Mouse (Mus musculus) central nervous system, embryonic 11.5 days (tissue): Measurements from ENCODE around the gene Ythdf1. TPM values are rescaled to one million over a fixed set of nuclear protein-coding genes. Genes with fewer than 3 reads are reported as not detected.

Source experiments
- polyA plus RNA-seq: library from polyadenylated mRNA; depleted of rRNA; stranded (reverse); fragments of >200 nt; gene quantifications from 2 replicates; pipeline ENCODE4 v1.2.3, GENCODE M21; 2012; rRNA removed

The Ythdf1 gene
- 41.1 and 71.1 TPM in 2 replicates for polyA plus RNA-seq

GRCm38 (mm10) chr2:180920810-180921400 is at the start of gene Ythdf1:
Ythdf1 (minus strand) TSS chr2:180920949.

GRCm38 (mm10) chr2:180967010-180967763 is 46.4 kb upstream of the Ythdf1 start, which contains the start of gene Arfgap1:
Arfgap1 (plus strand) TSS chr2:180967225.

GRCm38 (mm10) chr2:180954061-180955047 is 33.6 kb upstream of the Ythdf1 start, which contains the start of gene Nkain4:
Nkain4 (minus strand) TSS chr2:180954699.

GRCm38 (mm10) chr2:180928723-180929122 is 8.0 kb upstream of the Ythdf1 start, which contains the start of gene Birc7:
Birc7 (plus strand) TSS chr2:180929023.

Other genes with a start within 250 kb of the Ythdf1 start
- gene Dido1, start 210.9 kb downstream of the Ythdf1 start, polyA plus RNA-seq = 39.2 and 44.3 TPM in 2 replicates
- gene Gid8, start 210.8 kb downstream of the Ythdf1 start, polyA plus RNA-seq = 49.7 and 60.5 TPM in 2 replicates
- 0.84 and 1.2 TPM in 2 replicates for gene Slc17a9, start 195.7 kb downstream of the Ythdf1 start, polyA plus RNA-seq
- 4.4 and 9.2 TPM in 2 replicates for gene Bhlhe23, start 144.0 kb downstream of the Ythdf1 start, polyA plus RNA-seq
- 0.29 and 0.41 TPM in 2 replicates for gene Birc7, start 8.1 kb upstream of the Ythdf1 start, polyA plus RNA-seq
- 40.6 and 50.9 TPM in 2 replicates for gene Nkain4, start 33.8 kb upstream of the Ythdf1 start, polyA plus RNA-seq
- 68.6 and 83.8 TPM in 2 replicates for gene Arfgap1, start 46.3 kb upstream of the Ythdf1 start, polyA plus RNA-seq
- gene Col20a1, start 65.6 kb upstream of the Ythdf1 start, polyA plus RNA-seq = 0.67 and 1.9 TPM in 2 replicates
- gene Chrna4, start 122.6 kb upstream of the Ythdf1 start, polyA plus RNA-seq = 10.2 and 12.9 TPM in 2 replicates
- 19.1 and 19.2 TPM in 2 replicates for gene Kcnq2, start 214.4 kb upstream of the Ythdf1 start, polyA plus RNA-seq
- gene Eef1a2, start 236.1 kb upstream of the Ythdf1 start, polyA plus RNA-seq = 6.3 and 8.5 TPM in 2 replicates